Mouse (Mus musculus): ENCODE results near the gene Tspan14.

DNA sequence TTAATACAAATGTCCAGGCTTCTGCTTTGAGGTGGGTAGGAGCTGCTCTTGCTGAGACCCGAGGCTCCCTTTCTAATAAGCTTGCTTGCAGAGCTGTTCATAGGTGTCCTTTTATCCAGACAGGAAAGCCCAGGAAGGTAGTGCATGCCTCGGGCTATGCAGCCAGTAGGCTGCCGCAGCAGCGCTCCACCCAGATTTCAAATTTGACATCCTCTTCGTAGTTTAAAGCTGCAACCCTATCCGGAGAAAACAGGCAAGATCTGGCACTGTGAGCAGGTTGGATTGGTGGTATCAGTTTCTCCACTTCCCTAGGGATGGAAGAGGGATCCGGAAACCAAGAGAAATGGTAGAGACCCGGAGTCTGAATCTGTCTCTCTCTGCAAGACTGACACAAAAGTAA, 72.7 kb downstream of the Tspan14 start:
- no peak for TF ChIP-seq ZC3H11A (IDR thresholded peaks at IDR 0.05; ENCODE audit: borderline replicate concordance, low read depth, low read length)
- no peak for TF ChIP-seq HCFC1 (IDR thresholded peaks at IDR 0.05; ENCODE audit: borderline replicate concordance, insufficient read depth, low read length)
- no peak for TF ChIP-seq ZNF384 (IDR thresholded peaks at IDR 0.05; ENCODE audit: low read depth, low read length)

Measured in ES-E14 (cell line).